ENCODE assay signal across 12 mouse cellular contexts in genomic region chr11:101052751-101053473, GRCm38 (mm10). TPM values are rescaled to one million over a fixed set of nuclear protein-coding genes. Genes with fewer than 3 reads are reported as not detected.
A peak's percentile ranks its signal among the peaks of the same experiment; 100 is the strongest.
DNase-seq lines count a peak whose midpoint lies in the region; ATAC-seq and TF ChIP-seq lines count a peak whose summit lies in the region.
"Had no signal": no experiment of that assay in that cellular context is flagged by ENCODE, and none has a peak within 500 bp of the region (broad histone marks: within the 10 kb centered on the region; RNA-seq: fewer than 3 reads in every experiment).

No protein-coding gene starts in this region.

- no peak for TF ChIP-seq CTCF in liver, postnatal 0 days (IDR thresholded peaks at IDR 0.05; ENCODE audit: low read depth)

- no peaks in the 10 kb centered on the region for H3K9me3 ChIP-seq in neural tube, embryonic 14.5 days (ENCODE audit: control insufficient read depth, low read length)
- no peaks in the 10 kb centered on the region for H3K9me3 ChIP-seq in neural tube, embryonic 15.5 days (replicated peaks)
- peaks cover 5% of the 10 kb centered on the region for H3K9me3 ChIP-seq in liver, postnatal 0 days (ENCODE audit: low read length)
- H3K9me3 ChIP-seq: neural tube, embryonic 12.5 days had no signal

- H3K27me3 ChIP-seq in neural tube, embryonic 14.5 days (ENCODE audit: control insufficient read depth, insufficient read depth, low read length): no peaks in the 10 kb centered on the region
- no peaks in the 10 kb centered on the region for H3K27me3 ChIP-seq in neural tube, embryonic 15.5 days (replicated peaks)
- H3K27me3 ChIP-seq in liver, postnatal 0 days (ENCODE audit: insufficient read depth, low read length): no peaks in the 10 kb centered on the region
- H3K27me3 ChIP-seq: neural tube, embryonic 12.5 days had no signal

- no peak for TF ChIP-seq EP300 in liver, postnatal 0 days (IDR thresholded peaks at IDR 0.05; ENCODE audit: low read depth)

- H3K36me3 ChIP-seq in neural tube, embryonic 14.5 days (ENCODE audit: control insufficient read depth, insufficient read depth, low read length): peaks cover 74% of the 10 kb centered on the region
- H3K36me3 ChIP-seq in neural tube, embryonic 15.5 days: peaks cover 95% of the 10 kb centered on the region
- peaks cover 57% of the 10 kb centered on the region for H3K36me3 ChIP-seq in liver, postnatal 0 days (replicated peaks; ENCODE audit: insufficient read depth, low read length)

- DNase-seq in heart, adult 8-10 months (ENCODE audit: low spot score): peak; percentile 50
- peak; percentile 52 for DNase-seq in liver, postnatal 0 days
- DNase-seq in urinary bladder, postnatal 14 days (ENCODE audit: low spot score): peak; percentile 86
- DNase-seq in thymus, postnatal 4 days: no peak
- DNase-seq in thymus, postnatal 14 days: no peak
- DNase-seq in kidney, postnatal 4 days: no peak
- DNase-seq: lung, embryonic 14.5 days; thymus, adult 2 months had no signal

- no peak overlapping the region for H3K4me3 ChIP-seq in neural tube, embryonic 14.5 days (ENCODE audit: low read depth, low read length)
- no peak overlapping the region for H3K4me3 ChIP-seq in neural tube, embryonic 15.5 days (replicated peaks)
- H3K4me3 ChIP-seq in liver, postnatal 0 days (ENCODE audit: low read depth, low read length): no peak overlapping the region
- H3K4me3 ChIP-seq: neural tube, embryonic 12.5 days had no signal

- H3K4me2 ChIP-seq in neural tube, embryonic 14.5 days (ENCODE audit: low read depth, low read length): no peak overlapping the region
- no peak overlapping the region for H3K4me2 ChIP-seq in neural tube, embryonic 15.5 days
- H3K4me2 ChIP-seq in liver, postnatal 0 days (ENCODE audit: low read depth, low read length): no peak overlapping the region
- H3K4me2 ChIP-seq: lung, embryonic 14.5 days; neural tube, embryonic 12.5 days had no signal

- H3K4me1 ChIP-seq in neural tube, embryonic 14.5 days (ENCODE audit: control insufficient read depth, insufficient read depth, low read length): no peaks in the 10 kb centered on the region
- no peaks in the 10 kb centered on the region for H3K4me1 ChIP-seq in neural tube, embryonic 15.5 days
- peaks cover 3% of the 10 kb centered on the region for H3K4me1 ChIP-seq in liver, postnatal 0 days (ENCODE audit: insufficient read depth)
- H3K4me1 ChIP-seq: neural tube, embryonic 12.5 days had no signal

- H3K9ac ChIP-seq in neural tube, embryonic 14.5 days (replicated peaks; ENCODE audit: low read depth, low read length): no peak overlapping the region
- H3K9ac ChIP-seq in neural tube, embryonic 15.5 days (replicated peaks): no peak overlapping the region
- H3K9ac ChIP-seq in liver, postnatal 0 days (replicated peaks): no peak overlapping the region
- H3K9ac ChIP-seq: lung, embryonic 14.5 days; neural tube, embryonic 12.5 days had no signal

- no peak for ATAC-seq in neural tube, embryonic 14.5 days (ENCODE audit: low read depth)
- no peak for ATAC-seq in neural tube, embryonic 15.5 days (ENCODE audit: low FRiP score)
- ATAC-seq in liver, postnatal 0 days: peak; percentile 62

- 92% methylated on average over 10 of the region's 10 CpGs for WGBS in neural tube, embryonic 14.5 days
- WGBS in neural tube, embryonic 15.5 days: 91% methylated on average over 10 of the region's 10 CpGs
- 67% methylated on average over 10 of the region's 10 CpGs for WGBS in liver, postnatal 0 days (ENCODE audit: insufficient replicate concordance)

- peak overlapping the region; percentile 5; the same call in 1 of the 2 replicates for H3K27ac ChIP-seq in neural tube, embryonic 14.5 days (ENCODE audit: low read depth, low read length)
- no peak overlapping the region for H3K27ac ChIP-seq in neural tube, embryonic 15.5 days (replicated peaks)
- H3K27ac ChIP-seq in liver, postnatal 0 days (ENCODE audit: low read depth): peak overlapping the region; percentile 37
- H3K27ac ChIP-seq: neural tube, embryonic 12.5 days had no signal

RNA-seq across cellular contexts. Expression of gene Naglu, which starts 16.9 kb away (rescaled TPM):
- 7.0 and 9.8 TPM in 2 replicates for polyA plus RNA-seq in neural tube, embryonic 14.5 days (2014; fragmentation: Nextera tagmentation; extraction: Ambion mirVana)
- 11.7 and 12.4 TPM in 2 replicates for polyA plus RNA-seq in neural tube, embryonic 15.5 days (2015; fragmentation: Nextera tagmentation; extraction: Ambion mirVana)
- total RNA-seq in heart, adult 8-10 months (2022): 10 to 100 TPM in 1 of 4 experiments, 1 to 10 TPM in 3; 7.3 to 10.1 (median 7.8) TPM
- 19.1 and 19.3 TPM in 2 replicates for polyA plus RNA-seq in liver, postnatal 0 days (2015; fragmentation: Nextera tagmentation; extraction: Ambion mirVana)

RNA-seq across cellular contexts. Expression of gene Hsd17b1, which starts 25.3 kb away (rescaled TPM):
- polyA plus RNA-seq in neural tube, embryonic 14.5 days (2014; fragmentation: Nextera tagmentation; extraction: Ambion mirVana): 0.35 TPM in 1 of 2 replicates, not detected in the other
- 0.22 and 0.29 TPM in 2 replicates for polyA plus RNA-seq in neural tube, embryonic 15.5 days (2015; fragmentation: Nextera tagmentation; extraction: Ambion mirVana)
- total RNA-seq in heart, adult 8-10 months (2022): 1 to 10 TPM in 1 of 4 experiments, under 1 TPM in 3; 0.22 to 1.5 (median 0.52) TPM
- 0.23 and 0.33 TPM in 2 replicates for polyA plus RNA-seq in liver, postnatal 0 days (2015; fragmentation: Nextera tagmentation; extraction: Ambion mirVana)
- total RNA-seq: MEL had no signal
- polyA plus RNA-seq: lung, embryonic 14.5 days had no signal

RNA-seq across cellular contexts. Expression of gene Coasy, which starts 29.5 kb away (rescaled TPM):
- 38.3 and 39.2 TPM in 2 replicates for polyA plus RNA-seq in neural tube, embryonic 14.5 days (2014; fragmentation: Nextera tagmentation; extraction: Ambion mirVana)
- polyA plus RNA-seq in neural tube, embryonic 15.5 days (2015; fragmentation: Nextera tagmentation; extraction: Ambion mirVana): 37.5 and 39.6 TPM in 2 replicates
- 10 to 100 TPM; 14.5 to 21.0 (median 17.6) TPM for total RNA-seq in heart, adult 8-10 months (2022)
- polyA plus RNA-seq in liver, postnatal 0 days (2015; fragmentation: Nextera tagmentation; extraction: Ambion mirVana): 38.5 and 42.9 TPM in 2 replicates

RNA-seq across cellular contexts. Expression of gene Mlx, which starts 34.2 kb away (rescaled TPM):
- 84.6 and 95.7 TPM in 2 replicates for polyA plus RNA-seq in neural tube, embryonic 14.5 days (2014; fragmentation: Nextera tagmentation; extraction: Ambion mirVana)
- 94.2 and 96.6 TPM in 2 replicates for polyA plus RNA-seq in neural tube, embryonic 15.5 days (2015; fragmentation: Nextera tagmentation; extraction: Ambion mirVana)
- total RNA-seq in heart, adult 8-10 months (2022): 10 to 100 TPM; 15.5 to 24.4 (median 20.0) TPM
- 24.1 and 26.1 TPM in 2 replicates for polyA plus RNA-seq in liver, postnatal 0 days (2015; fragmentation: Nextera tagmentation; extraction: Ambion mirVana)

RNA-seq across cellular contexts. Expression of gene Psmc3ip, which starts 42.3 kb away (rescaled TPM):
- 17.0 and 19.0 TPM in 2 replicates for polyA plus RNA-seq in neural tube, embryonic 14.5 days (2014; fragmentation: Nextera tagmentation; extraction: Ambion mirVana)
- polyA plus RNA-seq in neural tube, embryonic 15.5 days (2015; fragmentation: Nextera tagmentation; extraction: Ambion mirVana): 17.7 and 22.4 TPM in 2 replicates
- total RNA-seq in heart, adult 8-10 months (2022): 1 to 10 TPM; 2.3 to 3.1 (median 2.8) TPM
- 8.1 and 8.2 TPM in 2 replicates for polyA plus RNA-seq in liver, postnatal 0 days (2015; fragmentation: Nextera tagmentation; extraction: Ambion mirVana)

Comparison
In these comparisons a context has a peak if more than half of its experiments do, and no peak if none do; other contexts are left out.
1. DNase-seq: peak in heart, adult 8-10 months (single experiment), liver, postnatal 0 days (single experiment) and urinary bladder, postnatal 14 days (single experiment); none in thymus, postnatal 4 days (single experiment), thymus, postnatal 14 days (single experiment) and kidney, postnatal 4 days (0 of 2).